Mouse (Mus musculus) stomach, embryonic 16.5 days (tissue): ENCODE results near the gene Mapk1. TPM values are rescaled to one million over a fixed set of nuclear protein-coding genes. Genes with fewer than 3 reads are reported as not detected.
"Not testable (repeated sequence)": the region's sequence is repeated elsewhere in the genome, so short reads cannot be mapped to it uniquely, and the experiment has no call there.

Experiments used
- ATAC-seq: fragments of 200-750 bp; cut with Nextera tagmentation; 2 replicates; pipeline ENCODE4 v1.8.0; 2017; ENCODE audit warnings: moderate number of reproducible peaks, moderate TSS enrichment; ENCODE audit not compliant: insufficient read depth, low FRiP score
- H3K27ac ChIP-seq: fragments of 300-500 bp; sonication (generic); 2 replicates; pipeline ENCODE4 v1.5.1; 2014; ENCODE audit warnings: low read length
- H3K27me3 ChIP-seq: fragments of 300-500 bp; sonication (generic); 2 replicates; pipeline ENCODE4 v1.6.1; 2014; ENCODE audit warnings: low read length, control low read depth, mixed read lengths; ENCODE audit not compliant: control insufficient read depth, insufficient read depth
- H3K36me3 ChIP-seq: fragments of 300-500 bp; sonication (generic); 2 replicates; pipeline ENCODE4 v1.6.1; 2014; ENCODE audit warnings: low read length; ENCODE audit not compliant: control insufficient read depth, insufficient read depth
- H3K4me1 ChIP-seq: fragments of 300-500 bp; sonication (generic); 2 replicates; pipeline ENCODE4 v1.6.1; 2014; ENCODE audit warnings: low read length, control low read depth, mixed read lengths; ENCODE audit not compliant: control insufficient read depth, insufficient read depth
- H3K4me2 ChIP-seq: fragments of 300-500 bp; sonication (generic); 2 replicates; pipeline ENCODE4 v1.6.1; 2014; ENCODE audit warnings: low read depth, low read length, mixed read lengths
- H3K4me3 ChIP-seq: fragments of 300-500 bp; sonication (generic); replicated peaks from 2 replicates; pipeline ENCODE4 v1.5.1; 2014; ENCODE audit warnings: mild to moderate bottlenecking, low read length
- H3K9ac ChIP-seq: fragments of 300-500 bp; sonication (generic); 2 replicates; pipeline ENCODE4 v1.6.1; 2014; ENCODE audit warnings: low read length
- H3K9me3 ChIP-seq: fragments of 300-500 bp; sonication (generic); replicated peaks from 2 replicates; pipeline ENCODE4 v1.6.1; 2016; ENCODE audit warnings: low read length, control low read depth; ENCODE audit not compliant: control insufficient read depth
- WGBS: fragments of 180-500 bp; shearing (Covaris S2); extraction: QIAGEN DNeasy Blood & Tissue Kit; methylation state at CpG from one replicate; pipeline ENCODE4 v1.1.7; 2014; 5-methylcytosine and 5-hydroxymethylcytosine counted together
- polyA plus RNA-seq: library from polyadenylated mRNA; unstranded; fragments of >200 nt; fragmentation: Nextera tagmentation; extraction: Ambion mirVana; gene quantifications from 2 replicates; pipeline ENCODE4 v1.2.1, GENCODE M21; 2015

Gene Mapk1
- polyA plus RNA-seq, 1 experiment from 2014 or later: 134 TPM

DNA sequence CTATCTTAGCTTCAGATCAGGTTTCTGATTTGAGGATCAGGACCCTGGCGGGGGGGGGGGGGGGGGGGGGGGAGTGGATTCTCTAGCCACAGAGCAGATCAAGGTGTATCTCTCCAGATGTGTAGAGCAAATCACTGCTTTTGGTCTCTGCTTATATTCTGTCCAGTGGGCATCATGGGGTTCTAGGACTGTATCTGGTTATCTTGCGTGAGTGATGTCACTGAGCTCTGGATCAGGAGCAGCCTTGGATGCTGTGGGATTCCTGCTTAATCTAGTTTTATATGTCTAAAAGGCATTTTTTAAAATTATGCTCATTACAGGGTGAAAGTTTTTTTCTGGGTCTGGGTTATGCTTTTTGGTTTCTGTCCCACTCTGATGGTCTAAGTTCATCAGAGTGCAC, 546 bp upstream of the Mapk1 start:
- H3K36me3 ChIP-seq: no peaks in the 10 kb centered on the region
- H3K4me1 ChIP-seq: peaks cover 7% of the 10 kb centered on the region; the same call in 1 of the 2 replicates
- H3K9me3 ChIP-seq: no peaks in the 10 kb centered on the region
- H3K9ac ChIP-seq: peak overlapping the region; percentile 96
- peak overlapping the region; percentile 79 for H3K4me2 ChIP-seq
- 50% methylated on average over 1 of the region's 2 CpGs for WGBS
- 0 out of 2 replicates have a peak, but pooled peaks have one; percentile 4 for ATAC-seq
- no peaks in the 10 kb centered on the region for H3K27me3 ChIP-seq
- H3K4me3 ChIP-seq: peak overlapping the region; percentile 100
- 0 out of 2 replicates have a peak overlapping the region, but pooled peaks have one; percentile 46 for H3K27ac ChIP-seq

DNA sequence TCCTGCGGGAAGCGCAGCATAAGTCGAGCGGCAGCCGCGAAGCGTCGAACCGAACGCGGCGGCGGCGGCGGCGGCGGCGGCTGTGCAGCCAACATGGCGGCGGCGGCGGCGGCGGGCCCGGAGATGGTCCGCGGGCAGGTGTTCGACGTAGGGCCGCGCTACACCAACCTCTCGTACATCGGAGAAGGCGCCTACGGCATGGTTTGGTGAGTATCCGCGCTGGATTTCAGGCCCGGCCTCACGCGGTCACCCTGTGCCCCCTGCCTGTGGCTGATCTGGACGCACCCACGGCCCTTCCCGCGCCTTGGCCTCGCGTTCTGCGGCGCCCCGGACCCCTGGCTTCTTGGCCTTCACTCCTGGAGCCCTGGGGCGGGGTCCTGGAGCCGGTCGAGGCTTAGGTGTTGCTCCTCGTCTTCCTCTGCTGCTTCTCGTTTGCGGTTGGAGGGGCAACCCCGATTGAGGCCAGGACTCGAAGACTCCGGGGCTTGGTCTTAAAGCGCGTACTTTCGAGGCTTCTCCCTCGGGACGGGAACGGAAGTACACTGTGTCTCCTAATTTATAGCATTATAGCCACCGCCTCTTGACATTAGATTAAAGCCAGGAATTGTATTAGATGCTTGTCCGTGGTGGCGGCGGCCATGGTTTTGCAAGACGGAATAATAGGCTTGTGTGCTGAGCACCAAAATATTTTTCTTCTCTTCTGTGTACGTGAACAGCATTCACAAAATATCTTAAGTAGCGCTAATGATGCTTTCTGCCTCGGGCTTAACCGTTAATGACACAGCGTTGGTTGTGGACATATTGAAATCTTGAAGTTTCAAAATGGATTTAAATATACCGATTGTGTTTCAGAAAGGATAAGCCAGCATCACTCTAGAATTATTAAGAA, 596 bp downstream of the Mapk1 start:
- ATAC-seq: peak; percentile 72

GRCm38 (mm10) chr16:16984423-16984941, 1.3 kb downstream of the Mapk1 start:
- 7% methylated on average over 9 of the region's 9 CpGs for WGBS
- Histone ChIP-seq H3K4me3 (peak overlapping the region; percentile 100), H3K4me2 (peak overlapping the region; percentile 75), H3K27ac (no peak overlapping the region), H3K9ac (peak overlapping the region; percentile 96), H3K36me3 (no peaks in the 10 kb centered on the region), H3K27me3 (no peaks in the 10 kb centered on the region), H3K4me1 (peaks cover 7% of the 10 kb centered on the region; the same call in 1 of the 2 replicates), H3K9me3 (no peaks in the 10 kb centered on the region)
- no peak for ATAC-seq

More for the DNA sequence above, 596 bp downstream of the Mapk1 start:
- Histone ChIP-seq H3K27me3 (no peaks in the 10 kb centered on the region), H3K27ac (peak overlapping the region; percentile 93), H3K4me1 (peaks cover 7% of the 10 kb centered on the region; the same call in 1 of the 2 replicates), H3K4me2 (peak overlapping the region; percentile 75), H3K9me3 (no peaks in the 10 kb centered on the region), H3K4me3 (peak overlapping the region; percentile 100), H3K36me3 (no peaks in the 10 kb centered on the region), H3K9ac (peak overlapping the region; percentile 96)
- WGBS: under 1% methylated on average over 75 of the region's 75 CpGs

DNA sequence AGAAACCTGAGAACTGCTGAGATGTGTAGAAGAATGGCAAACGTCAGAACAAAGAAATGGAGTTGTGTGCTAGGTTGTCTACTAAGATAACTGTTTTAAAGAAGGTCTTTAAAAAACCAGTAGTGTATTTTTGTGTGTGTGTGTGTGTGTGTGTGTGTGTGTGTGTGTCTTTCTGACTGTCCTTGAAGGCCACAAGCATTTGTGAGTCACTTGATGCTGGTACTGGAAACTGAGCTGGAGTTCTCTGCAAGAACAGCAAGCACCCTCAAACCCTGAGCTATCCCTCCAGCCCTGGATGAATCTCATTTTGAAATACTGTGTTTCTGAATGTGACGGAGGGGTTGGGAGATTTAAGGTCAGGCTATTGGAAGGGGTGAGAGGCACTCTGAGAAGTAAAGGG, 4.1 kb downstream of the Mapk1 start:
- WGBS: 76% methylated on average over 2 of the region's 2 CpGs
- H3K36me3 ChIP-seq: no peaks in the 10 kb centered on the region

DNA sequence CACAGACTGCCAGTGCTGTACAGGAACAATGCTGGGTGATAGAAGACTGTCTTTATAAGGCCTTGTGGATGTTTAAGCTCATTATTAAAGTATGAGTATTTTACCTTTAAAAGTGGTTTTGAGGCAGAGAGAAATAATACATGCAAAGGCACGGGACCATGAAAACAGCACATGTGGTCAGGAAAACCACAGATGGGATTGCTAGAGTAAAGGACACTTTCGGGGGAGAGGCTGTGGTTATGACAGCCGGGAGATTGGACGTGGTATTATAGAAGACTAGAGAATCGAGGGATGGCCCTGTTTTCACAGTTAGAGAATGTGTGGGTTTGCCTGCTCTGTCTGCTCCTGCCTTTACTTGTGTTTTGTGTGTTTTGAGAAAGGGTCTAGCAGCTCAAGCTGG, 5.7 kb downstream of the Mapk1 start:
- no peak for ATAC-seq
- Histone ChIP-seq H3K4me2 (no peak overlapping the region), H3K9me3 (no peaks in the 10 kb centered on the region), H3K27me3 (no peaks in the 10 kb centered on the region), H3K27ac (no peak overlapping the region), H3K4me3 (no peak overlapping the region), H3K36me3 (no peaks in the 10 kb centered on the region), H3K4me1 (peaks cover 6% of the 10 kb centered on the region), H3K9ac (no peak overlapping the region)
- 88% methylated on average over 5 of the region's 5 CpGs for WGBS

More for the DNA sequence above, 4.1 kb downstream of the Mapk1 start:
- ATAC-seq: no peak
- H3K9me3 ChIP-seq: no peaks in the 10 kb centered on the region
- no peak overlapping the region for H3K4me3 ChIP-seq
- H3K27me3 ChIP-seq: no peaks in the 10 kb centered on the region
- no peak overlapping the region for H3K4me2 ChIP-seq
- no peak overlapping the region for H3K9ac ChIP-seq
- peaks cover 9% of the 10 kb centered on the region for H3K4me1 ChIP-seq
- H3K27ac ChIP-seq: no peak overlapping the region

- Histone ChIP-seq H3K27ac (no peak overlapping the region), H3K27me3 (no peaks in the 10 kb centered on the region), H3K4me3 (no peak overlapping the region), H3K4me2 (no peak overlapping the region), H3K9ac (no peak overlapping the region), H3K9me3 (no peaks in the 10 kb centered on the region), H3K36me3 (no peaks in the 10 kb centered on the region), H3K4me1 (peaks cover 6% of the 10 kb centered on the region)
- ATAC-seq: no peak
- 70% methylated on average over 4 of the region's 4 CpGs for WGBS
Measured at GRCm38 (mm10) chr16:16990021-16990420, 6.8 kb downstream of the Mapk1 start.

- no peaks in the 10 kb centered on the region for H3K36me3 ChIP-seq
- H3K4me1 ChIP-seq: peaks cover 3% of the 10 kb centered on the region; the same call in 1 of the 2 replicates
- no peaks in the 10 kb centered on the region for H3K27me3 ChIP-seq
- no peaks in the 10 kb centered on the region for H3K9me3 ChIP-seq
- 83% methylated on average over 4 of the region's 4 CpGs for WGBS
- no peak overlapping the region for H3K9ac ChIP-seq
- H3K4me3 ChIP-seq: no peak overlapping the region
- H3K27ac ChIP-seq: no peak overlapping the region
- H3K4me2 ChIP-seq: no peak overlapping the region
- no peak for ATAC-seq
Measured at GRCm38 (mm10) chr16:16994426-16995052, 11.4 kb downstream of the Mapk1 start.

- H3K4me1 ChIP-seq, H3K9me3 ChIP-seq, H3K27me3 ChIP-seq, H3K27ac ChIP-seq, ATAC-seq, H3K4me2 ChIP-seq, H3K9ac ChIP-seq, H3K4me3 ChIP-seq, H3K36me3 ChIP-seq: not testable (repeated sequence)
- 82% methylated on average over 10 of the region's 10 CpGs for WGBS
Measured at GRCm38 (mm10) chr16:16996121-16996729, 13.0 kb downstream of the Mapk1 start.
